Mouse (Mus musculus) CH12F3 (cell line): Measurements from ENCODE around the gene Dtnbp1.

Experiments used
- in situ Hi-C: fragments of 300-500 bp; cut with MboI; formaldehyde crosslinking; loops from 2 replicates; pipeline ENCODE4 v1.14.3; 2020; ENCODE audit warnings: low sequenced_read_pairs

The Dtnbp1 gene

DNA sequence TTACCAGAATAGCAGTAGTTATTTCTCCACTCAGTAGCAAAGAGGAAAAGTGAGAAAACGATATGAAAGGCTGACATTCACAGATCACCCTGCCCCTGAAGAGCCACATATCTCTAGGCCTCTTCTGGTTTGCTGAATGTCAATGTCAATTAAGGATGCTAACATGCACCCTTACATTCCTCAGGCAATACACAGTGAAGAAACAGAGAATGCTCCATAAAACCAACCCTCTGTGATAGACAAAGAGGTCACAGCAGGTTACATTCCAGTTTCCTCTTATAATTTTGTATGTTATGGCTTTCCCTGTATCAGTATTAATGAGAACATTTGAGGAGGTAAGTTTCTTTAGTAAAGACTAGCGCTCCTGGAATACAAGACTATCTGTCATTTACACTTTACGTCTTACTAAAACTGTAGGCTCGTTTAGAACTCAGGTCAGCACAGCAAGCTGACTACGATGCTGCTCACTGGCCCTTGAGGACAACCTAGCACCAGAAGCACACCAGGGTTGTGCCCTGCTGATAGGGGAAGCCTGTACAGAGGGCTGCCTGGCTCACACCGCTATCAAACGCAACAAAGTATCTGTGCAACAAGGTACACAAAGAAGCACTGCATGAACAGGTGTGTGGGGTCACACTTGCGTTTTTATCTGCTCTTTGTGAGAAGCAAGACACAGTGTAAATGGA lies 48.3 kb downstream of the Dtnbp1 start:
- in situ Hi-C loops, result no loop called here

- in situ Hi-C loops, result no loop called here
Observed at GRCm38 (mm10) chr13:44952393-44953086, 49.4 kb downstream of the Dtnbp1 start.

GRCm38 (mm10) chr13:44948320-44949250 lies 53.4 kb downstream of the Dtnbp1 start:
- in situ Hi-C loops, result no loop called here

DNA sequence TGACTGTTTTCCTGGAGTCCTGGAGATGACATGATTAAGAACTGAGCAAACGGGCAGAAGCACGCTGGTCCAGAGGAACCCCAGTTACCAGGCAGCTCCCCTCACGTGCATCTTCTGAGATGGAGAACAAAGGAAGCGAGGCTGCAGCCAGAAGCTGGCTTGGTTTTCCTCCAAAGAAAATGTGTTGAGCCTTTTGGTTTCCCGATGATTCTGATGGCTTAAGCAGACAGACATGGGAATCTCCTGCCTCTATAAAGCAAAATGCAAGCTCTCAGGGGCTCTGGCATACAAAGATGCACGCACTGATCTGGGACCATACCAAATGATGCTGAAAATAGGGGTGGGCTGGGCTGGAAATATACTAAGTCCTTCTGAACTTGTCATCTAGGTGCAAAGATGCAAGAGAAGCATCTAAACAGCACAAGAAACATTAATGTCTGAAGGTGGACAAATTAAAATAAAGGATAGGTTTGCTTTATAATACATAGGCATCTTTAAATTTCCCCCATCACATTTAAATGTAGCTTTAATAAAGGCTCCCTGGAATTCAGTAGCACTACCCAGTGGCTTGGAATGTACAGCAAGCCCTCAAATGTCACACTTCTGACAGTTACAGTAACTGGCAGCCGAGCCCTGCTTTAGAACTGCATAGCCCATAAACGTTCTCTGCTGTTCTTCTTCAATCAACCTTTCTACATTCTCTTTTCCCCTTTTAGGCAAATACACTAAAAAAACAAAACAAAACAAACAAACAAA lies 54.9 kb downstream of the Dtnbp1 start:
- in situ Hi-C loops, result no loop called here

GRCm38 (mm10) chr13:44943618-44944017 lies 58.3 kb downstream of the Dtnbp1 start:
- in situ Hi-C loops, result no loop called here

DNA sequence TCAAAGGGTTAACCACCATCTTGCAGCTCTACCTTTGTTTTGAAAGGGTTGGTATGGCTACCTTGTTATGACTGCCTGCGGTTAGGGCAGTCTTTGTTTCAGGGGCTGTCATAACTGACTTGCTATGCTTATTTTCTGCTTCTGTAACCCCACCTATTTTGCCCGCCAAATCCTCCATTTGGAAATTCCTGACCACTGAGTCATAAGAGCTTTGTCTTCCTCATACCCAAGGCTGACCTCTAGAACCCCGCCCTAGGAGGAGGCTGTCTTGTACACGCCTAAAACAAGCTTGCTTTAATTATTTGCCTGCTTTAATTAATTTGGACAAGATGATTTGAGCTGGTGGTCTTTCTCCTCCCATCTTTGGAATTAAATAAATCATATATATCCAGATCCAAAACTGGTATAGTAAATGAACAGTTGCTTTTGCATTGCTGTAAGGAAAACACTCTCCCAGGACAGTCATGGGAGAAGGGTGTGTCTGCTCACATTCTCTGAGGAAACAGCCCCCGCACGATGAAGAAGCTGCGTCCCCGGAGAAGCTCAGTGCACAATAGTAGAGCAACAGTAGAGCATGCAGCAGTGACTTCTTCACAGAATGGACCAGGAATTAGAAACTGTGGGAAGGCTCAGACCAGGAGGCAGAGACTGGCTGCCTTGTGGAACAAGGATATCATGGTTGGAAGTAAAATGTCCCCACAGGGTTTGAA lies 62.5 kb downstream of the Dtnbp1 start:
- in situ Hi-C loops, result no loop called here

- in situ Hi-C loops, result no loop called here
Observed at GRCm38 (mm10) chr13:44937681-44938080, 64.3 kb downstream of the Dtnbp1 start.

DNA sequence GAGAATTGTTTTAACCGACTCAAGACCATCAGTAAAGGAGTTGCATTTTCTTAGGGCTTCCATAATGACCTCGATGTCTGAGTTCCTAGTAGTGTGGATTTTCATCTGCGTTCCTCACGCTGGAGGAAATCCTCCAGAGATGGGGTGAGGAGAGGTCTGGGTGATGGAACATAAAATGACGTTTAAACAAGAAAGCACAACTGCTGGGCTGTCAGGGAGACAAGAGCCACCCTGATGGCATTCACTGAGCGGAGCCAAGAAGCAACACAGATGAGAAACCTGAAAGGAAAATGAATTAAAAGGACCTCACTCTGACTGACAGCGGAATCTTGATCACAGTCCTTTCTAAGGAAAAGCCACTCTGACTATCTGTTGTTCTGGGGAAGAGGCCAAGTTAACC lies 68.4 kb downstream of the Dtnbp1 start:
- in situ Hi-C loops, result no loop called here

- in situ Hi-C loops, result no loop called here
Observed at GRCm38 (mm10) chr13:44932307-44933264, 69.4 kb downstream of the Dtnbp1 start.

DNA sequence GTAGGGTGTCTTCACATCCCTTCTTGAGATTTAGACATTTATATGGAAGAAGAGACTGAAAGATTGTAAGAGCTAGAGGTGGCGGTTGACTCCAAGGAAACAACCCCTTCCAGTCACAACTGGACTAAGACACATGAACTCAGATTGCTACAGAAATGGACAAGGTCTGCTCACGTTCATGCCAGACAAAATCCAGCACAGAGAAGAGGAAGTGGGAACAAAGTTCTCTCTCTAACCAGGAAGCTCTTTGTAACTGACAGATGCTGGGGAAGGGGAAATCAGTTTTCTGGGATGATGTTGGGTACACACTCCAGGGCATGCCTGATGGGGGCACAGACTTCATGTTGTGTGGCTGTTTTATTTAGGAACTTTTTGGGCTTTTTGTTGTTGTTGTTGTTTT lies 75.6 kb downstream of the Dtnbp1 start:
- in situ Hi-C loops, result no loop called here

GRCm38 (mm10) chr13:44925173-44925572 lies 76.8 kb downstream of the Dtnbp1 start:
- in situ Hi-C loops, result no loop called here

DNA sequence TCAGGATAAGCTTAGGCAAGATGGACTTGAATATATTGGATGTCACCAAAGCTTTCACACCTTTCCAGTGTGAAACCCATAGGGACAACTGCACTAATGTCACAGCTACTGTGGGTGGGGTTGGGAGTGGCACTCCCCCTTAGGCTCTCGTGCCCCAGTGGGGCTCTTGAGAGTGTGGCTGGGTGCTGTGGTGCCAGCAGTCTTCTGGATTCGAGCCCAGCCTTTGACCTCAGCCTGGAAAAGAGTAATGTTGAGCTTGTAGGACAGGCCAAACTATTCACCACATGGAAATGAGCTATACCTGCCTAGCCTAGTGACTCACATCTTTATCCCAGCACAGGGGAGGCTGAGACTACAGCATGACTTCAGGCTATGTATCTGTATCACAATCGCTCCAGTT lies 77.9 kb downstream of the Dtnbp1 start:
- in situ Hi-C loops, result no loop called here

GRCm38 (mm10) chr13:44921721-44922120 lies 80.2 kb downstream of the Dtnbp1 start:
- in situ Hi-C loops, result no loop called here

DNA sequence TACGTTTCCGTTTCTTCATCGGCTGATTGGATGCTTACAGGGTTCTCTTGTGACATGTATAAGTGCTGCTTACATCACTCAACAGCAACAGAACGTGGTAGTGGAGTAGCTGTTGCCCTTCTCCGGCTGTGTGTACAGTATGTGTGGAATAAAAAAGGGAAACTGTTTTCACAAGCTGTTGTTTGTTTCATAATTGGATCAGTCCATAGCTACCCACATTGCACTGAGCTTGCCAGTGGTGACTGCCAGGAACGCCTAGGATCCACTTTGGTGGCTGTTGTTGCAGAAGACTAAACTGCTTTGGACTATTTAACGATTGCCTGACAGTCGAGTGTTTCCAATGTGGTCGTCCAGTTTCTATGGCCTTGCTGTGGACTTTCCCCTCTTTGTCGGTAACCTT lies 80.9 kb downstream of the Dtnbp1 start:
- in situ Hi-C loops, result no loop called here

GRCm38 (mm10) chr13:44918269-44918668 lies 83.7 kb downstream of the Dtnbp1 start:
- in situ Hi-C loops, result no loop called here

DNA sequence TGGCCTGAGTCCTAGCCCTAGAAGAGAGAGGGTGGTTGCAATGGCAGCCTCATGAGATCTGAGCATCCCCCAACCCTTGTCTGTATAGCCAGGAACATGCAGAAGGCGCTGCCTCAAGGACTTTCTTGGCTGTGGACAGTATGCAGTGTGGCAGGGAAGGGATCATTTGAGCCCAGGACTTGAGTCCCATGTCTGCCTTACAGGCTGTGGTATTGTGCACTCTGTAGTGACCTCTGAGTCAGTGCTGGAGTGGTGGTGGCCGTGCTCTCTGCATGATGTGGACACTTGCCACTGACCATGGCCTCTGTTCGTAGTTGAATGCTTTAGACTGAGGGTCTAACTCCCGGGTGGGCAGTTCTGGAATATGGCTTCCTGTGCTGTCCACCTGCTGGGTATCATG lies 84.7 kb downstream of the Dtnbp1 start:
- in situ Hi-C loops, result no loop called here

DNA sequence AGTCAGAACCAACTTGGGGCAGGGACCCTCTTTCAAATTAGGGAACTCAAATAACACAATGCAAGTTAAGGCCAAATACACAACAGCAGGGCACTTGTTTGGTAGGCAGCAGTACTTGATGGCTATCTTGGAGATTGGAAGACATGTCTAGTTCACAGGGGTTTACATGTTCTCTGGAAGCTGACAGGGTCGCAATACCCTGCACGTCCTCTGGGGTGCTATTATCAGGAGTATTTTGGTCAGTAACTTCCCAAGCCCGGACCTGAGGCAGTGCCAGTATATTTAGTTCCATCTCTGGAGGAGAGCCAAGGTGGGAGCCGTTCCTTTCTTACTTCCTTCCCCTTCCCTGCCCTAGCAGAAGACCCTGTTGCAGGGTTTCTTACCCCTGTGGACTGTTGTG lies 86.0 kb downstream of the Dtnbp1 start:
- in situ Hi-C loops, result no loop called here

DNA sequence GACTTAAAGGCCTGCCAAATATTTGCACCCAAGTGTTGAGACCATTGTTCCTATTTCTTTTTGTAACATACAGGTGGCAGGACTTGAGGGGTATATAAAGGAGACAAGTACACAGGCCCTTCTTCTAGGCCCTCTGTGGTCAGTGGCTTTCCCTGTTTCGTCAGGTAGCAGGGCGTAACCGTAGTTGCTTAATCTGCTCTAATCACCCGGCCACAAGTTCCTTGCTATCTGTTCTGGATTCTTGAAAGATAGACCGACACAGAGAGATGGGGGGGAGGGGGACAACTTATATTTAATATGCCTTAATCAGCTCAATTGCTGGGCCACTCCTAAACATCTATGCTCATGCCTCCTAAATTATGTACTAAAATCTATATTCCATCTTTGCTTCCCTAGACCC lies 86.6 kb downstream of the Dtnbp1 start:
- in situ Hi-C loops, result no loop called here

DNA sequence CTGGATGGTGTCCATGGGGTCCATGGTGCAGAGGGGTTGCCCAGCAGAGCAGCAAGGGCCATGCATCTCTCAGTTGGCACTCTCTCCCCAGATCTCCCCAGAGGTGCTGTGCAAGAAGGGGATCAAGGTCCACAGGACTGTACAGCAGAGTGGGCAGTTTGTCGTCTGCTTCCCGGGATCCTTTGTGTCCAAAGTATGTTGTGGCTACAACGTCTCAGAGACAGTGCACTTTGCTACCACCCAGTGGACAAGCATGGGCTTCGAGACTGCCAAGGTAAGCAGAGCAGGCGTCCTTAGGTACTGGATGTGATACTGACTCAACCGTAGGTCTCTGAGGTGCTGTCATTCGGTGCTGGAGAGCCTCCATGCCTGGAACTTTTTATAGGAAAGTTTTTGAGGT lies 88.4 kb downstream of the Dtnbp1 start:
- in situ Hi-C loops, result no loop called here
